Mouse (Mus musculus) left cerebral cortex, adult 11 months (tissue): ENCODE measurements around the gene Rfx7.
A peak's percentile ranks its signal among the peaks of the same experiment; 100 is the strongest.
"Not testable (repeated sequence)": the region's sequence is repeated elsewhere in the genome, so short reads cannot be mapped to it uniquely, and the experiment has no call there.

Source experiments
- DNase-seq: peaks from one replicate; pipeline ENCODE4 v3.0.0; 2022; ENCODE audit warnings: low spot score

Gene Rfx7

GRCm38 (mm10) chr9:72640642-72641041 lies 108.6 kb downstream of the Rfx7 start:
- DNase-seq, result no peak

GRCm38 (mm10) chr9:72641093-72641680 lies 109.1 kb downstream of the Rfx7 start:
- no peak for DNase-seq

DNA sequence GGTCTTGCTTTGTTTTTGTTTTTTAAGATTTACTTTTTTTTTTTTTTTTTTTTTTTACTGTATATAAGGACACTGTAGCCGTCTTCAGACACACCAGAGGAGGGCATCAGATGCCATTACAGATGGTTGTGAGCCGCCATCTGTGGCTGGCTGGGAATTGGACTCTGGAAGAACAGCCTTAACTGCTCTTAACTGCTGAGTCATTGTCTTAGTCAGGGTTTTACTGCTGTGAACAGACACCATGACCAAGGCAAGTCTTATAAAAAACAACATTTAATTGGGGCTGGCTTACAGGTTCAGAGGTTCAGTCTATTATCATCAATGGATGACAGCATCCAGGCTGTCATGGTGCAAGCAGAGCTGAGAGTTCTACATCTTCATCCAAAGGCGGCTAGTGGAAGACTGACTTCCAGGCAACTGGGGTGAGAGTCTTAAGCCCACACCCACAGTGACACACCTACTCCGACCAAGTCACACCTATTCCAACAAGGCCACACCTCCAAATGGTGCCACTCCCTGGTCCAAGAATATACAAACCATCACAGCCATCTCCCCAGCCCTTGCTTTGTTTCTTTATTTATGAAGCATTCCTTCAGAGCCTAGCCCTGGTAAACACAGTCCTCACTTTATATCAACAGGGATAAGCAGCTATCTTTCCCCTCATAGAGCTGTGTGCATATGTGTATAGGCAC lies 110.9 kb downstream of the Rfx7 start:
- DNase-seq, result not testable (repeated sequence)

DNA sequence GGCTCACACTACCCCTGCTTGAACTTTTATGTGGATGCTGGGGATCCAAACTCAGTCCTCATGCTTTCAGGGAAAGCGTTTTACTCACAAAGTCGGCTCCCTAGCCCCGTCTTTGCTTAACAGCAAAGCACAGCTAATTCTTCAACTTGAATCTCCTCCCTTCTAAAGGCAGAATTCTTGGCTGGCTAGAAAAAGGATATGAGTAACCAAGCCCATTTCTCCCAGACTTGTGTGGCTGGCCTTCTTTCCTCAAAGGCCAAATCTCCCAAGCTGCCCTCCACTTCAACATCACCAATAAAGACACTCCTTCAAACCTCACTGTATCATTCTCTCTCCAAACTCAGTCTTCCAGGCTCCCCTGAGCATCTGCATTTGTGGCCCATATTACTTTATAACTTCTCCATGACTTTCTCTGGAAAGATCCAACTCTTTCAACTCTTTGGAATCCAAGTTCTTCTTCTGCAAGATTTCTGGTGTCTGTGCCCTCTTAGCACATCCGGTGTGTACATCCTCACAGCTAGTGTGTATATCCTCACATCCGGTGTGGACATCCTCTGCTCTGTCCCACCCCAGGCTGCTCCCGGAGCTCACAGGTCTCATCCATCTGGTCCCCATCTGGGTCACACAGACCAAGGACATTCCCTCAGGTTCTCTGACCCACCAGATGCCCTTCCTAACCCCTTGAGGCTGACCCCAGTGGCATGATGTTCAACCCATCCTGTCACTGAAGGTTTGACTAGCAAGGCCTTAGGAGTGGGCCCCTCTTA lies 111.8 kb downstream of the Rfx7 start:
- no peak for DNase-seq

- DNase-seq, result no peak
Observed at GRCm38 (mm10) chr9:72644418-72645110, 112.5 kb downstream of the Rfx7 start.

- DNase-seq, result no peak
Observed at GRCm38 (mm10) chr9:72649781-72650180, 117.7 kb downstream of the Rfx7 start.

- DNase-seq, result no peak
Observed at GRCm38 (mm10) chr9:72652961-72653360, 120.9 kb downstream of the Rfx7 start.

DNA sequence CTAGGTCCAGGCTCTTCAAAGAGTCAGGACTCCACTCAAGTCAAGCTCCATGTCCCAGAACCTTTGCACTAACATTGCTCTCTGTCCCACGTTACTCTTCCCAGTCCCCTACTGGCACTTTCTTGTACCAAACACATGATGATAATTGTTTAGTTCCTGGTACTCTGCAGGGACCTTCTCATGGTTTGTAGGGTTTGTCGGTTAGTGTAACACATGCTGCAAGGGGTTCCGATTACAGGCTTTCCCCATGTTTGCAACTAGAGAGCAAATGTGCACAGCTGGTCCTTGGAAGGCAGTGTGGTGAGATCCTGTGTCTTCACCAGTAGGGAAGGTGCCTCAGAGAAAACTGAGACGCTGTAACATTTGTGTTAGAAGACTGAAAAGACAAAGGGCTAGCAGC lies 121.5 kb downstream of the Rfx7 start:
- DNase-seq, result no peak

- DNase-seq, result no peak
Observed at GRCm38 (mm10) chr9:72654593-72655242, 122.7 kb downstream of the Rfx7 start.

- no peak for DNase-seq
Observed at GRCm38 (mm10) chr9:72655602-72656001, 123.6 kb downstream of the Rfx7 start.

DNA sequence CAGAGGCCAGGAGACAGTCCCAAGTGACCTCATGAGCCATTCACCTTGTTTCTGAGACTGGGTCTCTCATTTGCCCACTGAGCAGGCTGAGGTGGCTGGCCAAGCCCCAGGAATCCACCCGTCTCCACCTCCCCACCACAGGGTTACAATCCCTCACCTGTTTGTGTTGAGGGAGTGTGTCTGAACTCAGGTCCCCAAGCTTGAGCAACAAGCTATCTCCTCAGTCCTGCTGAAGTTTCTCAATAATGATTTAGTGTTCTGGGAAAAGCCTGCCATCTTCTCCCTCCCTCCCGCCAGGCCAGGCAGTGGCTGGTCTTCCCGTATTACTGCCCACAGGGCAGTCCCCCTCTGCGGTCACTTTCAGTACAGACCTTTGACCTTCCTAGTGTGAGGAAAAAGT lies 124.5 kb downstream of the Rfx7 start:
- no peak for DNase-seq

- DNase-seq, result no peak
Observed at GRCm38 (mm10) chr9:72656940-72657339, 124.9 kb downstream of the Rfx7 start.

GRCm38 (mm10) chr9:72657694-72658093 lies 125.7 kb downstream of the Rfx7 start:
- no peak for DNase-seq

DNA sequence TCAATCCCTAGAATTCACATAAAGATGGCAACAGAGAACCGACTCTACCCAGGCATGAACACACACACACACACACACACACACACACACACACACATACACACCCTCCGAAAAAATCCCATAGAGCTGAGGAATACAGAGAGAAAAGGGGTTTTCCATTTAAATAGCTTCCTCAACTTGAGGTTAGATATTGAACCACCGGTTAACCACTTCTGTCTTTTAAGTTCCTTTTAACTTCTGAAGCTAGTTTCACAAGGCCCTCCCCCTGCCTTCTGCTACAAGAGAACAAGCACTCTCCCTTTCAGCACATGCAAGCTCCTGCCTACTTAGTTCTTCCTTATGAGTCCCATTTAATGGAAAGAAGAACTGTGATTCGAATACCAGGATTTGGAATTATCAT lies 128.1 kb downstream of the Rfx7 start:
- DNase-seq, result no peak

- DNase-seq, result no peak
Observed at GRCm38 (mm10) chr9:72660911-72661310, 128.9 kb downstream of the Rfx7 start.

DNA sequence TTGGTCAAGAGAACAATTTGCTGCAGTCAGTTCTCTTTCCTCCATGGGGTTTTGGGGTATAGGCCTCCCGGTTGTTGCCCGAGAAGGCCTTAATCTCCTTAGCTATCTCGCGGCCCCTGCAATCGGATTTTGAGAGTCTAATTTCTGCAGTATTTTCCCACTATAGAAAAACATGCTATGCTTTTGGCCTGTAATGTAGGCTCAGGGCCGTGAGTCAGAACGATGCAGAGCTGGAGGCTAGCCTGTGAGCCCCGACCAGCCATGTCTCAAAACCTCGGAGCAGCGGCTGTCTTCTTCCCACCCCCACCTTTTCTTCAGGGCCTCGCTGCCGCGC lies 129.5 kb downstream of the Rfx7 start:
- DNase-seq, result no peak

DNA sequence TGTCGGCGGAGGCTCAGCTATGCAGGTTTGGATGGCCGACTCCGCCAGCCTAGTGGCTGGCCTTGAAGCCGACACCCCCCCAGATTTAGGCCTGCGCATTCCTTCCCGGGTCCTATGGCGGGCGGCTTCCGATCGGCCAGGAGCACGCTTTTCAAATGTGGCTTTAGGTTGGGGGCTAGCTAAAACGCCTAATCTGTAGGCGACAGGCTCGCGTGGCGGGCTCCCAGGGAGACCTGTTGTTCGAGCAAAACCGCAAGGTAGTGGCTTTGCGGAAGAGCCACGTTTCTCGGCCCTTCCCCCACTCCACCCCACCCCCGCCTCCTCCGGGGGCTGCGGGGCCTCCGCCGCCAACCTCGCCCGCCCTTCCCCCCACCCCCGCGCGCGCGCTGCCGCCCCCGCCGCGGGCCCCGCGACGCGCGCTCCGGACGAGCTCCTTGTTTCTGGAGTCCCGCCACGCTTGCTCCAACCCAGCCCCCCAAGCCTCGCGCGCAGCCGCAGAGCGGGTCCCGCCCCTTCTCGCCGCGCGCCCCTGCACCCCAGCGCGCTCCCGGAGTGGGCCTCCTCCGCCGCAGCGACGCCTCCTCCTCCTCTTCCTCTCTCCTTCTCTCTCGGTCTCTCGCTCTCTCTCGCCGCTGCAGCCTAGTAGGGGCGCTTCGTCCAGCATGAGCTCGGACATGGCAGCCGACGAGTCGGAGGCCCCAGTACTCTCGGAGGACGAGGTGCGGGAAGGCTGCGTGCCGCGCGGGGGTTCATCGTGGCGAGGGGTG lies 130.0 kb downstream of the Rfx7 start, which contains the start of gene Nedd4:
TSS of gene Nedd4 (plus strand) at position 452 of the 767 bp plus-strand sequence.
- DNase-seq, result peak; percentile 87

- DNase-seq, result peak; percentile 71
Observed at GRCm38 (mm10) chr9:72662691-72663533, 130.9 kb downstream of the Rfx7 start.

GRCm38 (mm10) chr9:72663534-72663918 lies 131.5 kb downstream of the Rfx7 start:
- no peak for DNase-seq
